In the genomic region with DNA sequence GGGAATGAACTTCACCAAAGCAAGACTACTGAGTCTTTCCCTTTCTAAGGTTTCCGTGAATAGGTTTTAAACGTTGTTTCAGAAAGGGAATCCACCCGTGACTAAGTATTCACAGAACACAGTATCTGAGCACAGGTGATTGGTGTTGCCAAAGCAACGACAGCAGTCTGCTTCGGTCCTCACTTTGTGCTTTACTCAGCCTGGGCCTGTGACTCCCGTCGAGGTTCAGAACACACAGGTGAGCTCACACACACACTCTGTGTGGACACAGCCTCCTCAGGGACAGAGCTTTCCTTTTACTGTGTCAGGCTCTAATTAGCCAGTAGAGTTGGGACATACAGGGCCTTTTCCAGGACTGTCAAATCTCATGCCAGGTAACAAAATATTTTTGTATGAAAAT, we compare ENCODE assay signal across 29 mouse cellular contexts.
A peak's percentile ranks its signal among the peaks of the same experiment; 100 is the strongest.
DNase-seq lines count a peak whose midpoint lies in the region; ATAC-seq and TF ChIP-seq lines count a peak whose summit lies in the region.
"Had no signal": no experiment of that assay in that cellular context is flagged by ENCODE, and none has a peak within 500 bp of the region (broad histone marks: within the 10 kb centered on the region; RNA-seq: fewer than 3 reads in every experiment).

No protein-coding gene starts in this region.

- H3K9ac ChIP-seq in forebrain, embryonic 16.5 days (replicated peaks; ENCODE audit: low read depth, low read length): no peak overlapping the region
- H3K9ac ChIP-seq: embryonic facial prominence, embryonic 12.5 days; heart, embryonic 15.5 days; hindbrain, embryonic 13.5 days; kidney, embryonic 15.5 days; limb, embryonic 13.5 days; liver, embryonic 12.5 days; liver, postnatal 0 days; midbrain, embryonic 12.5 days; neural tube, embryonic 12.5 days had no signal

- H3K27me3 ChIP-seq in kidney, adult 2 months (replicated peaks; ENCODE audit: control insufficient read depth, insufficient read depth, low read length): no peaks in the 10 kb centered on the region
- H3K27me3 ChIP-seq in forebrain, embryonic 16.5 days (replicated peaks; ENCODE audit: control insufficient read depth, insufficient read depth, low read length): no peaks in the 10 kb centered on the region
- H3K27me3 ChIP-seq: embryonic facial prominence, embryonic 12.5 days; heart, embryonic 15.5 days; hindbrain, embryonic 13.5 days; kidney, embryonic 15.5 days; limb, embryonic 13.5 days; liver, embryonic 12.5 days; midbrain, embryonic 12.5 days; neural tube, embryonic 12.5 days had no signal

- no peak for TF ChIP-seq POLR2A in kidney, adult 2 months (IDR thresholded peaks at IDR 0.05; ENCODE audit: low read depth, low read length)
- no peak for TF ChIP-seq POLR2A in brain, embryonic 14.5 days (IDR thresholded peaks at IDR 0.05; ENCODE audit: borderline replicate concordance, extremely low read depth, insufficient read depth, insufficient read length, poor library complexity, severe bottlenecking)

- no peak overlapping the region for H3K4me2 ChIP-seq in forebrain, embryonic 16.5 days (ENCODE audit: low read length)
- H3K4me2 ChIP-seq: embryonic facial prominence, embryonic 12.5 days; heart, embryonic 15.5 days; hindbrain, embryonic 13.5 days; kidney, embryonic 15.5 days; limb, embryonic 13.5 days; liver, embryonic 12.5 days; midbrain, embryonic 12.5 days; neural tube, embryonic 12.5 days had no signal

- ATAC-seq in forebrain, embryonic 16.5 days: peak; percentile 58
- no peak for ATAC-seq in granulocyte monocyte progenitor cell, adult 5-6 weeks (replicated peaks; ENCODE audit: poor library complexity, severe bottlenecking)
- ATAC-seq: inflammation-experienced regulatory T-cells, adult 6 months; liver, embryonic 12.5 days; liver, postnatal 0 days; Patski had no signal

- 45% methylated on average over 7 of the region's 7 CpGs for WGBS in kidney, adult 2 months
- WGBS in forebrain, embryonic 16.5 days: 19% methylated on average over 7 of the region's 7 CpGs

- no peaks in the 10 kb centered on the region for H3K4me1 ChIP-seq in kidney, adult 2 months (ENCODE audit: control insufficient read depth, insufficient read depth, low read length)
- no peaks in the 10 kb centered on the region for H3K4me1 ChIP-seq in forebrain, embryonic 16.5 days (replicated peaks; ENCODE audit: control insufficient read depth, insufficient read depth, low read length)
- H3K4me1 ChIP-seq: embryonic facial prominence, embryonic 12.5 days; heart, embryonic 10.5 days; heart, embryonic 15.5 days; hindbrain, embryonic 13.5 days; kidney, embryonic 15.5 days; limb, embryonic 13.5 days; liver, embryonic 12.5 days; neural tube, embryonic 12.5 days had no signal

- H3K27ac ChIP-seq in kidney, adult 2 months (ENCODE audit: insufficient read depth, low read depth, low read length): no peak overlapping the region
- no peak overlapping the region for H3K27ac ChIP-seq in forebrain, embryonic 16.5 days (ENCODE audit: low read length)
- H3K27ac ChIP-seq: embryonic facial prominence, embryonic 12.5 days; heart, embryonic 10.5 days; heart, embryonic 15.5 days; hindbrain, embryonic 13.5 days; kidney, embryonic 15.5 days; layer of hippocampus, adult 2 months; limb, embryonic 13.5 days; liver, embryonic 12.5 days; midbrain, embryonic 12.5 days; neural tube, embryonic 12.5 days had no signal

- peak; percentile 8 for DNase-seq in embryo, embryonic 10.5 days (ENCODE audit: low spot score)
- DNase-seq in embryo, embryonic 11 days: no peak
- peak; percentile 2 to 13 for DNase-seq in kidney, postnatal 4 days
- no peak for DNase-seq in kidney, adult 2 months
- DNase-seq in brain, embryonic 14.5 days (ENCODE audit: low read depth): peak; percentile 48
- DNase-seq: adrenal gland, postnatal 10 days; cerebellum, adult 11-12 months; cerebellum, adult 9-11 months; gastrocnemius, postnatal 14 days; heart, adult 11 months; kidney, adult 11 months; liver, postnatal 0 days; lung, postnatal 36 days; thymus, postnatal 4 days had no signal

- H3K9me3 ChIP-seq in forebrain, embryonic 16.5 days (ENCODE audit: control insufficient read depth, low read length): no peaks in the 10 kb centered on the region
- H3K9me3 ChIP-seq: embryonic facial prominence, embryonic 12.5 days; heart, embryonic 10.5 days; heart, embryonic 15.5 days; hindbrain, embryonic 13.5 days; kidney, embryonic 15.5 days; limb, embryonic 13.5 days; liver, embryonic 12.5 days; midbrain, embryonic 12.5 days; neural tube, embryonic 12.5 days had no signal

- TF ChIP-seq CTCF in kidney, adult 2 months (conservative IDR thresholded peaks at IDR 0.05; ENCODE audit: insufficient read depth, insufficient read length, low read depth, low read length): no peak
- no peak for TF ChIP-seq CTCF in brain, embryonic 14.5 days (IDR thresholded peaks at IDR 0.05; ENCODE audit: borderline replicate concordance, extremely low read depth, insufficient read depth, insufficient read length)

- no peaks in the 10 kb centered on the region for H3K36me3 ChIP-seq in kidney, adult 2 months (ENCODE audit: control insufficient read depth, insufficient read depth, low read length)
- H3K36me3 ChIP-seq in forebrain, embryonic 16.5 days (ENCODE audit: control insufficient read depth, insufficient read depth): no peaks in the 10 kb centered on the region
- H3K36me3 ChIP-seq: embryonic facial prominence, embryonic 12.5 days; heart, embryonic 10.5 days; heart, embryonic 15.5 days; hindbrain, embryonic 13.5 days; kidney, embryonic 15.5 days; limb, embryonic 13.5 days; liver, embryonic 12.5 days; midbrain, embryonic 12.5 days; neural tube, embryonic 12.5 days had no signal

- no peak overlapping the region for H3K4me3 ChIP-seq in kidney, adult 2 months (ENCODE audit: insufficient read depth, low read depth, low read length)
- no peak overlapping the region for H3K4me3 ChIP-seq in forebrain, embryonic 16.5 days (replicated peaks; ENCODE audit: low read length)
- H3K4me3 ChIP-seq: embryonic facial prominence, embryonic 12.5 days; heart, embryonic 10.5 days; heart, embryonic 15.5 days; hindbrain, embryonic 13.5 days; kidney, embryonic 15.5 days; layer of hippocampus, adult 2 months; limb, embryonic 13.5 days; liver, embryonic 12.5 days; midbrain, embryonic 12.5 days; myocyte; neural tube, embryonic 12.5 days had no signal

Comparison
In these comparisons a context has a peak if more than half of its experiments do, and no peak if none do; other contexts are left out.
1. DNase-seq: peak in embryo, embryonic 10.5 days (single experiment), kidney, postnatal 4 days (2 of 2) and brain, embryonic 14.5 days (single experiment); none in embryo, embryonic 11 days (single experiment) and kidney, adult 2 months (single experiment).